Mouse (Mus musculus): ENCODE measurements around the gene Olfr781.
"Not testable (repeated sequence)": the region's sequence is repeated elsewhere in the genome, so short reads cannot be mapped to it uniquely, and the experiment has no call there.

Olfr781 gene

DNA sequence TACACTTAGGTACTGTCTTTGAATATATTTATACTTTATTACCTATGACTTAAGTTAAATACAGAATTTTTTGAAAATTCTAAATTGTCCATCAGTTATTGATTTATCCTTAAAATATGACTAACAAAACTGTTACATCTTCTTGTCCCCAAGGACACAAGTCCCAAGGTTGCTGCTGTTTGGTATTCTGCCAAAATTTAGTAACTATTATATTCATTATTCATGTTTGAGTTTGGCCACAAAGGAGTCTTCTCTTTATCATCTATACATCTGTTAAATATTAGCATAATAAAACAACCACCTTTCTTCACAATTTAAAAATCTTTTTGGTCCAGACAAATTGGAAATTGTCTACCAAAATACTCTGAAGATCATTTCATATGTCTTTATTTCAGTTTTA is at the start of gene Olfr781:
Gene Olfr781, plus strand, starts transcription at position 301 of the 400 bp plus-strand sequence.
- no peak for DNase-seq (ENCODE audit: low spot score)

DNA sequence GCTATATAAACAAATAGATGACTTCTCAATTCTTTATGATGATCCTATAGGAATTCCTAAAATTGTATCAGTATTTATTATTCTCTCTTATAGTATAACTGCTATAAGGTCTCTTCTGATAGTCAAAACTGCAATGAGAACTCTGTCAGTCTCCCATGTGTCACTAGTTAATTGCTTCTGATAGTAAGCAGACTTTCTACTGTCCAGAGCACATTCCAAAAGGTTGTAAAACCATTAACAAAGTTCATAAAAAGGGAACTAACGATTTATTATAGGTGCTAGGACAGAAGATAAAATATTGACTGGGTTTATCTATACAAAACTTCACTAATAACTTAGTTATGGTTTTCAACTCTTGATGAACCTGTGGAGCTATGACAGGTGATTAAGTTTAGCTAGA is 15.7 kb upstream of the Olfr781 start:
- not testable (repeated sequence) for DNase-seq (ENCODE audit: low spot score)

DNA sequence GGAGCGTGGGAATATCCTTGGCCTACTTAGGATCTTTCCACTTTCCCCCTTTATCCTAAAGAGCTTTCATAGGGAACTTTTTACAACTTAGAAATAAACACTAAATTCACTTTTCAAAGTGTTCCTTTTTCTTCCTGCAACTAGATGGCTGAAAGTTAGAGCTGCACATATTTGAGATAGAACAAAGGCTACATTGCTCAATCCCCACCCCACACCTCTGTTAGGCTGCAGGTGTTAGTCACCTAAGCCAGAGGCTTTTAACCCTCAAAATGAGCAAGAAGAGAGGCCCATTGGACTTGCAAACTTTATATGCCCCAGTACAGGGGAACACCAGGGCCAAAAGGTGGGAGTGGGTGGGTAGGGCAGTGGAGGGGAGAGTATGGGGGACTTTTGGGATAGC is 15.1 kb upstream of the Olfr781 start:
- DNase-seq (ENCODE audit: low spot score) = not testable (repeated sequence)

DNA sequence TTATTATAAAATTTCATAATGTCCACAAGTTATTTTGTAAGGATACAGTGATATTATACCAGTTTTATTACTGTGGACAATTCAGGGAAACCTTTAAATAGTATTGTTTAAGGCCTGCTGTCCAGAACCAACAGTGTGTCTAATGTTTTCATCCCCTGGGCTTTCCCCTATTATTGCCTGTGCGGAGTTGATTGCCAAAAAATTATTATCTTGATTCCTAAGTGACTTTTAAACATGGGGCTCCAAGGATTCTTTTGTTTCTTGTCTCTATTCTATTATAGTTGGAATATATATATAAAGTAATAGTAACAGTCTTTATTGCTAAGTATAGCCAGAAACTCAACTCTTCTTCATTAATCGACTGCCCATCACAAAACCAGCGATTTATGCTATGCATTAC is 10.8 kb upstream of the Olfr781 start, which contains the start of gene Olfr780:
Gene Olfr780, plus strand, starts transcription at position 301 of the 400 bp plus-strand sequence.
- no peak for DNase-seq (ENCODE audit: low spot score)

DNA sequence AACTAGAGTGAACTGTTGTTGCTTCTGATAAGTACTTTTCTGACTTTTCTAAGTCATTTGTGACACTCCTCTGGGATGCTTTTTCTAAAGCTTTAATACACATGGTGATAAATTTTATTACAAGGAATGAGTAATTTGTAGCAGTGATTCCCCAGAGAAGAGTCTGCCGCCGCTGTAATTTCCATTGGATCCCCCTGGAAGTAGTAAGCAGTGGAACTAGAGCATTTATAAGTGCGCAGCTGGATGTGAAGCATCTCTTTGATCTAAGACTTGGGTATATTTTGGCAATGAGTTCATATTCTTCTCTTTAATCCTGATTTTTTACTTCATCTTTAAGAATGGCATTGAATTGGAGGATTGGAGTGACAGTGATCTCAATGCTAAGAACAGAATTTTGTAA is 19.9 kb downstream of the Olfr781 start, which contains the start of gene Olfr782:
Gene Olfr782, plus strand, starts transcription at position 301 of the 400 bp plus-strand sequence.
- DNase-seq (ENCODE audit: low spot score) = no peak

DNA sequence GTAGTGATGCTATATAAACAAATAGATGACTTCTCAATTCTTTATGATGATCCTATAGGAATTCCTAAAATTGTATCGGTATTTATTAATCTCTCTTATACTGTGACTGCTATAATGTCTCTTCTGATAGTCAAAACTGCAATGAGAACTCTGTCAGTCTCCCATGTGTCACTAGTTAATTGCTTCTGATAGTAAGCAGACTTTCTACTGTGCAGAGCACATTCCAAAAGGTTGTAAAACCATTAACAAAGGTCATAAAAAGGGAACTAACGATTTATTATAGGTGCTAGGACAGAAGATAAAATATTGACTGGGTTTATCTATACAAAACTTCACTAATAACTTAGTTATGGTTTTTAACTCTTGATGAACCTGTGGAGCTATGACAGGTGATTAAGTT is 23.8 kb downstream of the Olfr781 start:
- DNase-seq (ENCODE audit: low spot score) = not testable (repeated sequence)

DNA sequence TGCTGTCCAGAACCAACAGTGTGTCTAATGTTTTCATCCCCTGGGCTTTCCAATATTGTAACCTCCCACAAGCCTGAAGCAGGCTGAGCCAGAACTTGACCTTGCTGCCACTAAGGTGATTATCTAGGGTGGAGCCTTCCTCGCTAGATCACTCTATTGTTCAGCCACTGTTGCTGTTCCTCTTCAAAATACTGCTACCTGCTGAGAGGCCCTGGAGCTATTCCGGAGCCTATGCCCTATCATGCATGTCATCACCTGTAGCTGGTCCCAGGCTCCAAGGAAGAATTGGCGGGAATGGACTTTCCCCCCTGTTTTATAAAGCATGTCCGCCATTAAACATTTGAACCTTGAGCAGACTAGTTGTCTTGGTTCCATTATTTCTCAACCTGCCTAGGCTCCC is 27.8 kb downstream of the Olfr781 start:
- DNase-seq (ENCODE audit: low spot score) = not testable (repeated sequence)

DNA sequence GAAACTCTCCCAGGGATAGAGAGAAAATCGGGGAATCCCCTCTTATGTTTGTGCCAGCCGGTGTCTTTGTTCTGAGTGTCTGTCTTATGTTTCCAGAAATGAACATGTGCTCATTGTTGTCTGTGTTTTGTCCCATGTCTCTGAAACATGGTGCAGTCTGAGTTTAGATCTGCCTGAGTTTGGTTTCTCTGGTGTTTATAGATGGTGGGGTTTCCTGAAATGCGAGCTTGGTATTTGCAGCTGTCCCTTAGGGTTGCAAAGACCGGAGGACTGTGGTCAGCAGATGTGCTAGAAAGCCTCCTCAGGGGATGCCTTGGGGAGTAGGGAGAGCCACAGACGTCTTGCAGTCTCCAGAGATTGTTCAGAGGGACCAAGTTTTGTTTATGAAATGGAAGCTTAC is 28.7 kb downstream of the Olfr781 start:
- no peak for DNase-seq (ENCODE audit: low spot score)

DNA sequence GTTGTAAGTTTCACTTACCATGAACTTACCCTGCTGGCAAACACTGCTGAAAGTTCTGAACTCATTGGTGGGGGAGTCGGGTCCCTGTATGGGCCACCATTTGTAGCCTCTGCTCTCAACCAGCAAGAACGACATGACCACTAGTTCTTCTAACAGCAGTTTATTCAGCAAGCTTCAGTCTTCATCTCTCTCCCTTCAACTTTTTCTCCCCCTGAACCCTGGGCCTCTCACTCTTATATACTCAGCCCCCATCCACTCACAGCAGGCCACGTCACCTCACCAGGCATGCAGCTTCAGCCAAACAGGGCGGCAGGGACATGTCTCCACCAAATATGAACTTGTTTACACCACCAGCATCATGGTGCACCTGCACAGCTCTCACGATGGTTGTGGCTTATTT is 45.4 kb downstream of the Olfr781 start:
- DNase-seq (ENCODE audit: low spot score) = not testable (repeated sequence)

All from urinary bladder, postnatal 25 days (tissue).